Mouse (Mus musculus): ENCODE measurements at regions not wholly inside any gene's neighbourhood (a gene's known extent, or its start where the extent isn't known, plus 50 kb on each side); places are given as distances from the start of the nearest gene placed in this dataset.

- ATAC-seq (ENCODE audit: borderline replicate concordance, extremely low read depth, low FRiP score, low TSS enrichment), result no peak
- no peak overlapping the region for H3K4me2 ChIP-seq
- no peak overlapping the region for H3K9ac ChIP-seq
- H3K9me3 ChIP-seq, result no peaks in the 10 kb centered on the region
- no peak overlapping the region for H3K27ac ChIP-seq
- H3K36me3 ChIP-seq, result no peaks in the 10 kb centered on the region
- WGBS, result 67% methylated on average over 6 of the region's 6 CpGs
- peaks cover 15% of the 10 kb centered on the region for H3K4me1 ChIP-seq
- no peak overlapping the region for H3K4me3 ChIP-seq
- H3K27me3 ChIP-seq, result no peaks in the 10 kb centered on the region
These were observed 75.6 kb downstream of the Wdr5 start for GRCm38 (mm10) chr2:27590511-27590910.

GRCm38 (mm10) chr2:27591668-27592067 is 76.7 kb downstream of the Wdr5 start:
- peaks cover 24% of the 10 kb centered on the region for H3K4me1 ChIP-seq
- no peak overlapping the region for H3K27ac ChIP-seq
- no peak for ATAC-seq (ENCODE audit: borderline replicate concordance, extremely low read depth, low FRiP score, low TSS enrichment)
- H3K9ac ChIP-seq, result no peak overlapping the region
- H3K36me3 ChIP-seq, result no peaks in the 10 kb centered on the region
- H3K9me3 ChIP-seq, result no peaks in the 10 kb centered on the region
- no peaks in the 10 kb centered on the region for H3K27me3 ChIP-seq
- H3K4me2 ChIP-seq, result no peak overlapping the region
- H3K4me3 ChIP-seq, result no peak overlapping the region
- 75% methylated on average over 5 of the region's 5 CpGs for WGBS

DNA sequence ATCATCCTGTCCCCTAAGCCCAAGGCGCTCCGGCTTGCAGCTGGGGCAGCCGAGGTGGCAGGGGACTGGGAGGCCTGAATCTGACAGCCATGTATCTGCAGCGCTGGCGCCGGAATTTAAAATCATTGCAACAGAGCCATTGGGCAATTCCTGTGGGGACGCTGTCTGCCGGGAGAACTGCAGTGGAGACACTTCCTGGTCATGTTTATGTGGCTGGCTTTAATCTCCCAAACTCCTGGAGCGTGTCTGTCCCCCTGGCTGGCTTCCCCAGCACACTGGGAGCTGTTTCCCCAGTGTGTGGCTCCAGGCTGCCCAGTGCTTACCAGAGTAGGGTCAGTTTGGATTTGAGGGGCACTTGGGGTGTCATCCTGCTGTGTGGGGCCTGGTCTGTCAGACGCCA is 78.4 kb downstream of the Wdr5 start:
- WGBS, result 20% methylated on average over 10 of the region's 10 CpGs
- no peak overlapping the region for H3K9ac ChIP-seq
- H3K27ac ChIP-seq, result peak overlapping the region; percentile 81
- no peaks in the 10 kb centered on the region; the same call in 1 of the 2 replicates for H3K9me3 ChIP-seq
- peaks cover 24% of the 10 kb centered on the region for H3K4me1 ChIP-seq
- H3K36me3 ChIP-seq, result no peaks in the 10 kb centered on the region
- no peak overlapping the region for H3K4me2 ChIP-seq
- ATAC-seq (ENCODE audit: borderline replicate concordance, extremely low read depth, low FRiP score, low TSS enrichment), result peak; percentile 68
- no peaks in the 10 kb centered on the region for H3K27me3 ChIP-seq
- H3K4me3 ChIP-seq, result no peak overlapping the region

GRCm38 (mm10) chr2:27595251-27595650 is 80.3 kb downstream of the Wdr5 start:
- ATAC-seq (ENCODE audit: borderline replicate concordance, extremely low read depth, low FRiP score, low TSS enrichment), result no peak
- Histone ChIP-seq H3K4me1 (peaks cover 36% of the 10 kb centered on the region), H3K36me3 (no peaks in the 10 kb centered on the region), H3K9ac (no peak overlapping the region), H3K27me3 (no peaks in the 10 kb centered on the region), H3K27ac (no peak overlapping the region), H3K9me3 (no peaks in the 10 kb centered on the region; the same call in 1 of the 2 replicates), H3K4me3 (no peak overlapping the region), H3K4me2 (no peak overlapping the region)
- 83% methylated on average over 4 of the region's 4 CpGs for WGBS

GRCm38 (mm10) chr2:27596217-27596616 is 80.0 kb upstream of the Rxra start:
- H3K36me3 ChIP-seq, result no peaks in the 10 kb centered on the region
- H3K9ac ChIP-seq, result no peak overlapping the region
- no peak overlapping the region for H3K4me3 ChIP-seq
- H3K9me3 ChIP-seq, result no peaks in the 10 kb centered on the region; the same call in 1 of the 2 replicates
- H3K27me3 ChIP-seq, result no peaks in the 10 kb centered on the region
- WGBS, result 35% methylated on average over 2 of the region's 2 CpGs
- H3K4me1 ChIP-seq, result peaks cover 36% of the 10 kb centered on the region
- H3K4me2 ChIP-seq, result no peak overlapping the region
- ATAC-seq (ENCODE audit: borderline replicate concordance, extremely low read depth, low FRiP score, low TSS enrichment), result peak; percentile 47
- peak overlapping the region; percentile 24; the same call in 1 of the 2 replicates for H3K27ac ChIP-seq

GRCm38 (mm10) chr2:27596966-27597365 is 79.3 kb upstream of the Rxra start:
- H3K4me2 ChIP-seq, result no peak overlapping the region
- H3K4me1 ChIP-seq, result peaks cover 36% of the 10 kb centered on the region
- H3K36me3 ChIP-seq, result no peaks in the 10 kb centered on the region
- no peak for ATAC-seq (ENCODE audit: borderline replicate concordance, extremely low read depth, low FRiP score, low TSS enrichment)
- H3K9ac ChIP-seq, result no peak overlapping the region
- no peak overlapping the region for H3K4me3 ChIP-seq
- no peak overlapping the region for H3K27ac ChIP-seq
- H3K27me3 ChIP-seq, result no peaks in the 10 kb centered on the region
- 92% methylated on average over 1 of the region's 1 CpGs for WGBS
- no peaks in the 10 kb centered on the region; the same call in 1 of the 2 replicates for H3K9me3 ChIP-seq

DNA sequence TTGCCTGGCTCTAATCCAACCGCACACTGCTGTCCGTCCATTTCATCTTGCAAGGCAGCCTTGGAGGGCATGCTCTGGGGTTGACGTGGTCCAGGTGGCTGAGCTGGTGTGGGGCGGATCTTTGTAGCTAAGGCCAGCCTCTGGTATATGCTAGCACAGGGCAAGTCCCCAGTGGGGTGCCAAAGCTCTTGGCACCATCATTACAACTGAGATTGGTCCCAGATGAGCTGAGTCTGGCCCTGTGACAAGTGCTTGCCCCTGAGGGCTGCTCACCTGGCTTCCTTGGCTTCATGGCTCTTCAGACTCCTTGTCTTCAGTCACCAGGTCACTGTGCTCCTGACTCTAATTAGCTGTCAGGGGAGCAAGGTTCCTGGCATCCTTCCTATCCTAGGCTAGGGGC is 78.3 kb upstream of the Rxra start:
- H3K27ac ChIP-seq, result no peak overlapping the region
- 68% methylated on average over 4 of the region's 4 CpGs for WGBS
- no peak overlapping the region for H3K4me3 ChIP-seq
- no peak overlapping the region for H3K9ac ChIP-seq
- no peaks in the 10 kb centered on the region for H3K36me3 ChIP-seq
- ATAC-seq (ENCODE audit: borderline replicate concordance, extremely low read depth, low FRiP score, low TSS enrichment), result no peak
- no peaks in the 10 kb centered on the region for H3K27me3 ChIP-seq
- no peaks in the 10 kb centered on the region; the same call in 1 of the 2 replicates for H3K9me3 ChIP-seq
- H3K4me1 ChIP-seq, result peaks cover 33% of the 10 kb centered on the region
- H3K4me2 ChIP-seq, result no peak overlapping the region

GRCm38 (mm10) chr2:27599061-27599768 is 77.0 kb upstream of the Rxra start:
- no peak overlapping the region for H3K4me3 ChIP-seq
- no peaks in the 10 kb centered on the region; the same call in 1 of the 2 replicates for H3K9me3 ChIP-seq
- H3K4me2 ChIP-seq, result no peak overlapping the region
- H3K27me3 ChIP-seq, result no peaks in the 10 kb centered on the region
- H3K27ac ChIP-seq, result peak overlapping the region; percentile 58
- 59% methylated on average over 8 of the region's 8 CpGs for WGBS
- H3K36me3 ChIP-seq, result no peaks in the 10 kb centered on the region
- H3K9ac ChIP-seq, result no peak overlapping the region
- ATAC-seq (ENCODE audit: borderline replicate concordance, extremely low read depth, low FRiP score, low TSS enrichment), result peak; percentile 45
- H3K4me1 ChIP-seq, result peaks cover 28% of the 10 kb centered on the region

DNA sequence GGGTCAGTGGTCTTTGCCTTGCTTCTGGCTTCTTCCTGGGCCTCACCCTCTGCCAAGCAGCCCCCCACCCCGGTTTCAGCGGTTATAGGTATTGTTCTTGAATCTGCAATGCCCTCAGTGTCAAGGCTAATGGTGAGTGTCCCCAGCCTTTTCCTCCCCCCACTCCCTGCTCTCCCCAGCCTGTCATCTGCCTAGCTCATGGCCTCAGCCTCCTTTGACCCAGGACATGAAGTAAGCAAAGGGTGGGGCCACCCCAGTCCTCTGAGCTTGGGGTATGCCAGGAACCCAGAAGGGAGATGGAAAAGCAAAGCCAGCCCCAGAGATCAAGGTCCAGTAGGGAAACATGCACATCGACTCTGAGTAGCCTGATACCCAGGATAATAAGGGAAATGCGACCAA is 76.5 kb upstream of the Rxra start:
- no peak overlapping the region for H3K4me3 ChIP-seq
- no peaks in the 10 kb centered on the region for H3K36me3 ChIP-seq
- H3K27ac ChIP-seq, result 0 out of 2 replicates have a peak overlapping the region, but pooled peaks have one; percentile 10
- ATAC-seq (ENCODE audit: borderline replicate concordance, extremely low read depth, low FRiP score, low TSS enrichment), result no peak
- H3K4me2 ChIP-seq, result no peak overlapping the region
- no peaks in the 10 kb centered on the region for H3K27me3 ChIP-seq
- no peaks in the 10 kb centered on the region; the same call in 1 of the 2 replicates for H3K9me3 ChIP-seq
- WGBS, result 76% methylated on average over 4 of the region's 4 CpGs
- H3K4me1 ChIP-seq, result peaks cover 28% of the 10 kb centered on the region
- H3K9ac ChIP-seq, result no peak overlapping the region

GRCm38 (mm10) chr2:27603333-27603732 is 72.9 kb upstream of the Rxra start:
- H3K4me2 ChIP-seq, result no peak overlapping the region
- H3K9me3 ChIP-seq, result no peaks in the 10 kb centered on the region
- no peaks in the 10 kb centered on the region for H3K36me3 ChIP-seq
- no peak overlapping the region for H3K27ac ChIP-seq
- H3K4me3 ChIP-seq, result no peak overlapping the region
- H3K27me3 ChIP-seq, result no peaks in the 10 kb centered on the region
- no peak for ATAC-seq (ENCODE audit: borderline replicate concordance, extremely low read depth, low FRiP score, low TSS enrichment)
- no peak overlapping the region for H3K9ac ChIP-seq
- peaks cover 19% of the 10 kb centered on the region for H3K4me1 ChIP-seq
- 74% methylated on average over 4 of the region's 4 CpGs for WGBS

GRCm38 (mm10) chr2:27604588-27604987 is 71.7 kb upstream of the Rxra start:
- H3K4me2 ChIP-seq, result no peak overlapping the region
- ATAC-seq (ENCODE audit: borderline replicate concordance, extremely low read depth, low FRiP score, low TSS enrichment), result no peak
- peaks cover 10% of the 10 kb centered on the region; the same call in 1 of the 2 replicates for H3K4me1 ChIP-seq
- no peak overlapping the region for H3K9ac ChIP-seq
- H3K4me3 ChIP-seq, result no peak overlapping the region
- no peak overlapping the region for H3K27ac ChIP-seq
- H3K9me3 ChIP-seq, result no peaks in the 10 kb centered on the region
- H3K36me3 ChIP-seq, result no peaks in the 10 kb centered on the region
- 17% methylated on average over 3 of the region's 3 CpGs for WGBS
- no peaks in the 10 kb centered on the region for H3K27me3 ChIP-seq

GRCm38 (mm10) chr2:27606816-27607215 is 69.4 kb upstream of the Rxra start:
- 61% methylated on average over 9 of the region's 9 CpGs for WGBS
- H3K27ac ChIP-seq, result no peak overlapping the region
- no peak for ATAC-seq (ENCODE audit: borderline replicate concordance, extremely low read depth, low FRiP score, low TSS enrichment)

More at GRCm38 (mm10) chr2:27606816-27607215, 69.4 kb upstream of the Rxra start:
- Histone ChIP-seq H3K4me3 (no peak overlapping the region), H3K9ac (no peak overlapping the region), H3K9me3 (no peaks in the 10 kb centered on the region), H3K36me3 (no peaks in the 10 kb centered on the region), H3K27me3 (no peaks in the 10 kb centered on the region), H3K4me2 (no peak overlapping the region), H3K4me1 (0 out of 2 replicates have a peak, but pooled peaks cover 7% of the 10 kb centered on the region)

Data from lung, embryonic 15.5 days (tissue).